Mouse (Mus musculus) liver, embryonic 14.5 days (tissue): ENCODE measurements around the gene S100a10.

ENCODE experiments used
- CTCF ChIP-seq: IDR thresholded peaks from 2 replicates; pipeline ENCODE4 v1.5.1; 2016; ENCODE audit warnings: antibody characterized with exemption, low read depth, control low read depth
- EP300 ChIP-seq: IDR thresholded peaks from 2 replicates; pipeline ENCODE4 v1.6.1; 2016; ENCODE audit warnings: antibody characterized with exemption, low read depth

DNA sequence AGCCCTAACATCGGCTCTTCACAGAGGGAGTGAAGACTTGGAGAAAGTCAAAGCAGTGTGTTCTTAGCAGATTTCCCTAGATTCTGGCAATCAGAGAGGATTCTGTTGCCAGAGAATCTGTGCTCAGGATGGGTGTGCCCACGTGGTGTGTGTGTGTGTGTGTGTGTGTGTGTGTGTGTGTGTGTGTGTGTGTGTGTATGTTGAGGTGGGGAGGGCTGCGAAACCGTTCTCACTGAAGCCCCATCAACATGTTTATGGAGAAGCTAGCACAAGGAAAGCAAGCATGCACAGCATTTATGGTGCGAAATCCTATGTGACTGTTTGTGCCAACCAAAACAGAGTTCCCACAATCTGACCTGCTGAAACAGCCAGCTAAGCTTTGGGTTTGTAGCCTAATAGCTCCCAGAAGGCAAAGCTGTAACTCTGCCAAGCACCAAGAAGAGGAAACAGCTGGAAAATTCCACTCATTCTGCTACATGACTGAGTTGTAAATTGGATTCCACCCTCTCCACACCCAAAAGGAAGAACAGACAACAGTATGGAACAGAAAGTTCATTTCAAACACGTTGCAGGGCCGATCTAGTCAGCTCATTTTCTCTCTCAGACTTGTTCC is 13.7 kb downstream of the S100a10 start:
- no peak for TF ChIP-seq CTCF
- no peak for TF ChIP-seq EP300
